ENCODE assay signal across 29 mouse cellular contexts in genomic region chrX:137063202-137063601, GRCm38 (mm10). TPM values are rescaled to one million over a fixed set of nuclear protein-coding genes. Genes with fewer than 3 reads are reported as not detected.
A peak's percentile ranks its signal among the peaks of the same experiment; 100 is the strongest.
DNase-seq lines count a peak whose midpoint lies in the region; ATAC-seq and TF ChIP-seq lines count a peak whose summit lies in the region.
"Had no signal": no experiment of that assay in that cellular context is flagged by ENCODE, and none has a peak within 500 bp of the region (broad histone marks: within the 10 kb centered on the region; RNA-seq: fewer than 3 reads in every experiment).

No protein-coding gene starts in this region.

- H3K4me1 ChIP-seq in forebrain, embryonic 14.5 days (ENCODE audit: control insufficient read depth, insufficient read depth, low read length), result no peaks in the 10 kb centered on the region
- H3K4me1 ChIP-seq in forebrain, embryonic 16.5 days (replicated peaks; ENCODE audit: control insufficient read depth, insufficient read depth, low read length), result no peaks in the 10 kb centered on the region
- no peaks in the 10 kb centered on the region for H3K4me1 ChIP-seq in intestine, embryonic 15.5 days (replicated peaks)
- H3K4me1 ChIP-seq in heart, embryonic 12.5 days (replicated peaks), result no peaks in the 10 kb centered on the region
- H3K4me1 ChIP-seq: embryonic facial prominence, embryonic 12.5 days; heart, embryonic 15.5 days; limb, embryonic 10.5 days; midbrain, embryonic 10.5 days; stomach, embryonic 15.5 days had no signal

- 71% methylated on average over 9 of the region's 9 CpGs for WGBS in forebrain, embryonic 14.5 days
- 52% methylated on average over 9 of the region's 9 CpGs for WGBS in forebrain, embryonic 16.5 days
- WGBS in intestine, embryonic 15.5 days, result 85% methylated on average over 9 of the region's 9 CpGs
- 79% methylated on average over 9 of the region's 9 CpGs for WGBS in heart, embryonic 12.5 days

- H3K4me3 ChIP-seq in forebrain, embryonic 14.5 days (ENCODE audit: low read depth, low read length), result no peak overlapping the region
- H3K4me3 ChIP-seq in forebrain, embryonic 16.5 days (replicated peaks; ENCODE audit: low read length), result no peak overlapping the region
- H3K4me3 ChIP-seq in intestine, embryonic 15.5 days (replicated peaks), result no peak overlapping the region
- H3K4me3 ChIP-seq in heart, embryonic 12.5 days, result no peak overlapping the region
- H3K4me3 ChIP-seq: embryonic facial prominence, embryonic 12.5 days; heart, embryonic 15.5 days; limb, embryonic 10.5 days; midbrain, embryonic 10.5 days; stomach, embryonic 15.5 days had no signal

- TF ChIP-seq POLR2A in brain, embryonic 14.5 days (IDR thresholded peaks at IDR 0.05; ENCODE audit: borderline replicate concordance, extremely low read depth, insufficient read depth, insufficient read length, poor library complexity, severe bottlenecking), result no peak

- H3K4me2 ChIP-seq in forebrain, embryonic 14.5 days (ENCODE audit: low read length), result no peak overlapping the region
- H3K4me2 ChIP-seq in forebrain, embryonic 16.5 days (ENCODE audit: low read length), result no peak overlapping the region
- no peak overlapping the region for H3K4me2 ChIP-seq in intestine, embryonic 15.5 days (replicated peaks)
- no peak overlapping the region for H3K4me2 ChIP-seq in heart, embryonic 12.5 days
- H3K4me2 ChIP-seq: embryonic facial prominence, embryonic 12.5 days; heart, embryonic 15.5 days; liver, embryonic 11.5 days; stomach, embryonic 15.5 days had no signal

- ATAC-seq in forebrain, embryonic 14.5 days, result no peak
- no peak for ATAC-seq in forebrain, embryonic 16.5 days
- ATAC-seq in intestine, embryonic 15.5 days, result no peak
- ATAC-seq in heart, embryonic 12.5 days (ENCODE audit: insufficient number of reproducible peaks, low FRiP score), result no peak
- ATAC-seq: inflammation-experienced regulatory T-cells, adult 6 months had no signal

- H3K9ac ChIP-seq in forebrain, embryonic 14.5 days (ENCODE audit: low read length), result no peak overlapping the region
- no peak overlapping the region for H3K9ac ChIP-seq in forebrain, embryonic 16.5 days (replicated peaks; ENCODE audit: low read depth, low read length)
- H3K9ac ChIP-seq in intestine, embryonic 15.5 days, result no peak overlapping the region
- no peak overlapping the region for H3K9ac ChIP-seq in heart, embryonic 12.5 days
- H3K9ac ChIP-seq: embryonic facial prominence, embryonic 12.5 days; heart, embryonic 15.5 days; stomach, embryonic 15.5 days had no signal

- TF ChIP-seq CTCF in brain, embryonic 14.5 days (IDR thresholded peaks at IDR 0.05; ENCODE audit: borderline replicate concordance, extremely low read depth, insufficient read depth, insufficient read length), result no peak

- DNase-seq in forebrain, embryonic 14.5 days (ENCODE audit: low spot score), result peak; percentile 10
- peak; percentile 12 for DNase-seq in brain, embryonic 14.5 days (ENCODE audit: low read depth)
- peak; percentile 5 to 13 for DNase-seq in layer of hippocampus, postnatal 10 days (ENCODE audit: low spot score in 2 of 2)
- peak; percentile 41 for DNase-seq in right cerebral cortex, postnatal 14 days
- DNase-seq in urinary bladder, postnatal 4 days (ENCODE audit: low spot score in 2 of 2), result no peak
- DNase-seq: adrenal gland, adult 8-10 months; cerebellum, adult 8-10 months; heart, adult 18-20 months; kidney, adult 9 months; lung, adult 2 months; lung, postnatal 36 days; thymus, postnatal 14 days had no signal

- H3K36me3 ChIP-seq in forebrain, embryonic 14.5 days (ENCODE audit: control insufficient read depth, insufficient read depth, low read length), result no peaks in the 10 kb centered on the region
- H3K36me3 ChIP-seq in forebrain, embryonic 16.5 days (ENCODE audit: control insufficient read depth, insufficient read depth), result no peaks in the 10 kb centered on the region
- no peaks in the 10 kb centered on the region for H3K36me3 ChIP-seq in intestine, embryonic 15.5 days
- H3K36me3 ChIP-seq in heart, embryonic 12.5 days, result no peaks in the 10 kb centered on the region
- H3K36me3 ChIP-seq: embryonic facial prominence, embryonic 12.5 days; heart, embryonic 15.5 days; midbrain, embryonic 10.5 days; stomach, embryonic 15.5 days had no signal

- H3K27me3 ChIP-seq in forebrain, embryonic 14.5 days (replicated peaks; ENCODE audit: control insufficient read depth, insufficient read depth, low read length), result no peaks in the 10 kb centered on the region
- H3K27me3 ChIP-seq in forebrain, embryonic 16.5 days (replicated peaks; ENCODE audit: control insufficient read depth, insufficient read depth, low read length), result no peaks in the 10 kb centered on the region
- H3K27me3 ChIP-seq in intestine, embryonic 15.5 days (replicated peaks), result no peaks in the 10 kb centered on the region
- H3K27me3 ChIP-seq in heart, embryonic 12.5 days (replicated peaks), result no peaks in the 10 kb centered on the region
- H3K27me3 ChIP-seq: embryonic facial prominence, embryonic 12.5 days; heart, embryonic 15.5 days; stomach, embryonic 15.5 days had no signal

- H3K9me3 ChIP-seq in forebrain, embryonic 14.5 days (replicated peaks; ENCODE audit: control insufficient read depth, low read length), result no peaks in the 10 kb centered on the region
- H3K9me3 ChIP-seq in forebrain, embryonic 16.5 days (ENCODE audit: control insufficient read depth, low read length), result no peaks in the 10 kb centered on the region
- H3K9me3 ChIP-seq in intestine, embryonic 15.5 days, result no peaks in the 10 kb centered on the region
- no peaks in the 10 kb centered on the region for H3K9me3 ChIP-seq in heart, embryonic 12.5 days (replicated peaks)
- H3K9me3 ChIP-seq: embryonic facial prominence, embryonic 12.5 days; heart, embryonic 15.5 days; limb, embryonic 10.5 days; midbrain, embryonic 10.5 days; stomach, embryonic 15.5 days had no signal

- no peak overlapping the region for H3K27ac ChIP-seq in forebrain, embryonic 14.5 days (ENCODE audit: low read depth, low read length)
- no peak overlapping the region for H3K27ac ChIP-seq in forebrain, embryonic 16.5 days (ENCODE audit: low read length)
- no peak overlapping the region for H3K27ac ChIP-seq in intestine, embryonic 15.5 days
- no peak overlapping the region for H3K27ac ChIP-seq in heart, embryonic 12.5 days (ENCODE audit: poor library complexity, severe bottlenecking)
- H3K27ac ChIP-seq: embryonic facial prominence, embryonic 12.5 days; heart, embryonic 15.5 days; limb, embryonic 10.5 days; midbrain, embryonic 10.5 days; stomach, embryonic 15.5 days had no signal

RNA-seq across cellular contexts. Expression of gene Fam199x, which starts 13.8 kb away (rescaled TPM):
- polyA plus RNA-seq in forebrain, embryonic 14.5 days (2014; fragmentation: Nextera tagmentation; extraction: Ambion mirVana), result 6.0 and 7.4 TPM in 2 replicates
- polyA plus RNA-seq in forebrain, embryonic 16.5 days (2015; fragmentation: Nextera tagmentation; extraction: Ambion mirVana), result 7.1 and 7.3 TPM in 2 replicates
- 2.2 and 3.9 TPM in 2 replicates for polyA plus RNA-seq in brain, embryonic 14.5 days (2012; rRNA removed)
- total RNA-seq in layer of hippocampus, postnatal 10 days (2021), result 10 to 100 TPM; 11.4 to 12.3 TPM
- polyA plus RNA-seq in intestine, embryonic 15.5 days (2015; fragmentation: Nextera tagmentation; extraction: Ambion mirVana), result 5.1 and 6.3 TPM in 2 replicates
- 7.8 and 8.4 TPM in 2 replicates for polyA plus RNA-seq in heart, embryonic 12.5 days (2016; fragmentation: Nextera tagmentation; extraction: Ambion mirVana)

RNA-seq across cellular contexts. Expression of gene Slc25a53, which starts 25.1 kb away (rescaled TPM):
- polyA plus RNA-seq in forebrain, embryonic 14.5 days (2014; fragmentation: Nextera tagmentation; extraction: Ambion mirVana), result 18.1 and 20.9 TPM in 2 replicates
- 16.2 and 17.2 TPM in 2 replicates for polyA plus RNA-seq in forebrain, embryonic 16.5 days (2015; fragmentation: Nextera tagmentation; extraction: Ambion mirVana)
- polyA plus RNA-seq in brain, embryonic 14.5 days (2012; rRNA removed), result 20.5 and 27.1 TPM in 2 replicates
- total RNA-seq in layer of hippocampus, postnatal 10 days (2021), result 10 to 100 TPM; 21.0 to 31.6 TPM
- polyA plus RNA-seq in intestine, embryonic 15.5 days (2015; fragmentation: Nextera tagmentation; extraction: Ambion mirVana), result 7.5 and 7.9 TPM in 2 replicates
- polyA plus RNA-seq in heart, embryonic 12.5 days (2016; fragmentation: Nextera tagmentation; extraction: Ambion mirVana), result 5.1 and 5.4 TPM in 2 replicates

RNA-seq across cellular contexts. Expression of gene Esx1, which starts 58.7 kb away (rescaled TPM):
- not detected in 2 replicates for polyA plus RNA-seq in forebrain, embryonic 14.5 days (2014; fragmentation: Nextera tagmentation; extraction: Ambion mirVana)
- not detected in 2 replicates for polyA plus RNA-seq in forebrain, embryonic 16.5 days (2015; fragmentation: Nextera tagmentation; extraction: Ambion mirVana)
- polyA plus RNA-seq in brain, embryonic 14.5 days (2012; rRNA removed), result not detected in 2 replicates
- not detected for total RNA-seq in layer of hippocampus, postnatal 10 days (2021)
- polyA plus RNA-seq in intestine, embryonic 15.5 days (2015; fragmentation: Nextera tagmentation; extraction: Ambion mirVana), result not detected in 2 replicates
- not detected in 2 replicates for polyA plus RNA-seq in heart, embryonic 12.5 days (2016; fragmentation: Nextera tagmentation; extraction: Ambion mirVana)
- total RNA-seq: adrenal gland, adult 8-10 months; common myeloid progenitor, adult 5-6 weeks; gastrocnemius, adult 8-10 months; heart, adult 18-20 months; hematopoietic stem cell, adult 5-6 weeks; MEL had no signal
- polyA plus RNA-seq: embryonic facial prominence, embryonic 12.5 days; heart, embryonic 15.5 days; inflammation-experienced regulatory T-cells, adult 6 months; large intestine, adult 2 months; limb, embryonic 10.5 days; liver, embryonic 11.5 days; lung, adult 2 months; midbrain, embryonic 10.5 days; neural tube, embryonic 14.5 days; spleen, adult 2 months; stomach, embryonic 15.5 days had no signal

Comparison
In these comparisons a context has a peak if more than half of its experiments do, and no peak if none do; other contexts are left out.
1. DNase-seq: peak in forebrain, embryonic 14.5 days (single experiment), brain, embryonic 14.5 days (single experiment), layer of hippocampus, postnatal 10 days (2 of 2) and right cerebral cortex, postnatal 14 days (single experiment); none in urinary bladder, postnatal 4 days (0 of 2).